Mouse (Mus musculus) liver, adult (tissue): Measurements from ENCODE around the gene Fam174b.

Experiments
- GATA4 ChIP-seq: IDR thresholded peaks from 2 replicates; pipeline ENCODE4 v1.6.1; 2014; ENCODE audit warnings: mild to moderate bottlenecking, low read length; ENCODE audit not compliant: insufficient replicate concordance

Gene Fam174b

DNA sequence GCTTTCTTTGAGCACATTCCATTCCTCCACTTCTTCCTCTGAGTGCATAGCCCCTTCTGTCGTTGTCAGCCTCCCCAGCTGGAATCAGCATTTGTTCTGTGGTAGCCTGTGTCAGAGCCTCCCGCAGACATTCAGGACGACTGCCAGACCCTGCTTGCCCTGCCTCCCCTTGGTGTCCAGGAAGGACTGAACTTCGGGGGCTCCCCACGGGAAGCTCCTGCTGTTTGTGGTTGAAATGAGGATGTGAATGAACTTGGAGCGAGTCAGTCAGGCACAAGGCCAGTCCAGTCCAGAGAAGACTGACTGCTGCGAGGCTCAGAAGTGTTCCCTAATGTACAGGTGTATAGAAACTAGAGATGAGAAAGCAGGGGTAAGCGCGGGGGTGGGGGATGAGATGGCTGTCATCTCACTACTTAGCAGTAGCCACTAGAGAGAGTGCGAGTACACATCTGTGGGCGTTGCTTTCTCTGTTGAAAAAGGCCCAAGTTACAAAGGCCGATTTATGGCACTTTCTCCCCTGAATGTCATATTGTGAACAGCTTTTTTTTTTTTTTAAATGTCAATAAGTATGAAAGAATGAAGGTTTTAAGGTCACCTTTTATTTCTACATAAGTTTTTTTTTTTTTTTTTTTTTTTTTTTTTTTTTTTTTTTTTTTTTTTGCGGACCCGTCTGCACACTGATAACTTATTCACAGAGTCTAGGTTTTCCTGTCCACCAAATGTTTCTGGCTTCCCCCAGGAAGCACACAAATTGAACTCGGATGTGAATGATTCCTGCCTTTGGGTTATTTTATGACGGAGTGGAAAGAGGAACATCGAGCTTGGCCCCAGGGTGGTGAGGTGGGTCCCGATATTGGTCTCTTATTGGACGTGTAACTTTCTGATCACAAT, 31.5 kb downstream of the Fam174b start:
- no peak for TF ChIP-seq GATA4

DNA sequence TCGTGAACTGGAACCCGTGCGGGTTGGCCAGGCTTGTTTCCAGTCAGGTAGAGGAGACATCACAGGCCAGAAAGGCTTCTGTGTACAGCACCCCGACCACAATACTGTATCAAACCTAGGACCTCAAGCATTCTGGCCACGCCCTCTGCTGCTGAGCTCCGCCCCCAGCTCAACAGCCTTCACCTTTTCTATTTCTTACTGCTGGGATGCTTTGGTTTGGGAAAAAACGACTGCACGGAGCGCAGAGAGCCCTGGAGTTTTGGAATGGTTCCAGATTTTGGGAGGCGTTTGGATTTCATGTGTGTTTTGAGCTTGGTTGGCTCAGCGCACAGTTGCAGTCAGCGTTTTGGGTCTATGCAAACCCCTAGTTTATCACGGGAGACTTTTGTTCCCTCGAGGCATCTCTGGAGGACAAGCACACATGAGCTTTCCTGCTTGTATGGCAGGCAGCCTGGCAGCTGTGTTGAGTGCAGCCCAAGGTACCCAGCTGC, 32.2 kb downstream of the Fam174b start:
- no peak for TF ChIP-seq GATA4

DNA sequence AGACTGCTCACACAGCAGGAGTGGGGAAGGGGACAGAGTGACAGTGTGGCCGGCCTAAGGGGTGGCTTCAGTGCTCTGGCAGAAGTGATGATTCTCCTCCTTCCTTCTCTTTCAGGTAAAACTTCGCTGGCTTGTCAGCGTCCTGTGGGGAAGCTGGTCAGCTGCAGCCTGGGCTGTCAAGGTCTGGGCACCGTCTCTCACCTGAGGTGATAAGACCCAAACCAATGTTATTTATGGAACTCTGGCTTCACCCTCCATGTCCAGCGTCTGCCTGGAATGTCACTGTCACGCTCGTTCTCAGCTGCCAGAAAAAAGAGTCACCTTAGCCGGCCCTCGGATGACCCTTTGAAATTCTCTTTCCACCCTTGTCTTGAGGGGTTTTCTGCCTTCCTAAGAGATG, 34.7 kb downstream of the Fam174b start:
- TF ChIP-seq GATA4: no peak

- TF ChIP-seq GATA4: no peak
These were observed 37.7 kb downstream of the Fam174b start for GRCm38 (mm10) chr7:73777777-73778176.

- no peak for TF ChIP-seq GATA4
These were observed 44.8 kb downstream of the Fam174b start for GRCm38 (mm10) chr7:73784736-73785428.

- no peak for TF ChIP-seq GATA4
These were observed 45.7 kb downstream of the Fam174b start for GRCm38 (mm10) chr7:73785815-73786214.

DNA sequence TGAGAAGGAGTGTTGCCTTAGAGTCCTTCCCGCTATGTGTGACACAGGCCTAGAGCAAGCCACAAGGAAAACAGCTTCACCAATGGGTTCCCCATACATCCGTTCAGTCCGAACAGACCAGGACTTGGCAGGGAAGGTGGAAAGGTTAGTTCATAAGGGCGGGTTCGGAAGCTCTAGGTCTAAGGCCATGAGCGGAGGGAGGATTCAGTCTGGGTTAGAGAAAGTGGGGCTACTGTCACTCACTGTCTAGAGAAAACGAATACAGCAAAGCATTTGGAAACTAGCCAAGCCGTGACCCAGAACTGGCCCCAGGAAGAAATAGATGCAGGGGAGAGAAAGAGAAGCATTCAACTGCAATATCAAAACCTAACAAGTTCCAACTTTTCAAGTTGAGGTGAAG, 47.4 kb downstream of the Fam174b start:
- no peak for TF ChIP-seq GATA4

- no peak for TF ChIP-seq GATA4
These were observed 51.0 kb downstream of the Fam174b start for GRCm38 (mm10) chr7:73791096-73791495.

DNA sequence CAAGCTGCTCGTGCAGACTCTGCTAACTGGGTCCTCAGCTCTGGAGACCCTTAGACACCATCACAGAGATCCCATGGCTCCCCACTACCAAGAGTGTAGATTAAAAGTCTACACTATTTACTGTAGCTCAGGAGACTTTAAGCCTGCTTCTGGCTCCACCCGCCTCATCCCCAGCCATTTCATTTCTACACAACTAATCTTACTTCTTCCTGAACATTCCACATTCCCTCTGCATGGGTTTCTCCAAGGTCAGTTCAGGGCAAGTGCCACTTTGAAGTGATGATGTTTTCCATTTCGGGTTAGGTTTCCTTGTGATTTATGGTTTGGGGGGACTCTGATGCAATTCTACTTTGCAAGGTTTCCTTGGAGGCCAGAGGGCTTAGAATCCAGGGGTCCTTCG, 52.1 kb downstream of the Fam174b start:
- no peak for TF ChIP-seq GATA4

DNA sequence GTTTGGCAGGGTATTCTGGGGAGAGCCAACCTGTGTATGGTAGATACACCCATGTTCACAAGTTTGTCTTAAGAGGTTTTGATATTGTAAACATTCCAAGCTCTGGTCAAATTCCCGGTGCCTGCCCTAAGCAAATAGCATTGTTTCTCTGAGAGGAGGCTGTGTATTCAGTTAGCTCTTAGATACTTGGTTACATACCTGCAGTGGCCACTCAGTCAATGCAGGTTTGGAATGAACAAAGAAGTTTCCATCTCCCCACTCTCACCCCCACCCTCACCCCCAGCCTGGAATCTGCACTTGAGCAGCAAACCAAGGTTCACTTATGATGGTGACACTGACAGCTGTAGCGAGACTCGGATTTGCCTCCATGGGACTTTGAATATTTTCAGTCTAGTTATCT, 52.5 kb downstream of the Fam174b start:
- TF ChIP-seq GATA4: no peak

DNA sequence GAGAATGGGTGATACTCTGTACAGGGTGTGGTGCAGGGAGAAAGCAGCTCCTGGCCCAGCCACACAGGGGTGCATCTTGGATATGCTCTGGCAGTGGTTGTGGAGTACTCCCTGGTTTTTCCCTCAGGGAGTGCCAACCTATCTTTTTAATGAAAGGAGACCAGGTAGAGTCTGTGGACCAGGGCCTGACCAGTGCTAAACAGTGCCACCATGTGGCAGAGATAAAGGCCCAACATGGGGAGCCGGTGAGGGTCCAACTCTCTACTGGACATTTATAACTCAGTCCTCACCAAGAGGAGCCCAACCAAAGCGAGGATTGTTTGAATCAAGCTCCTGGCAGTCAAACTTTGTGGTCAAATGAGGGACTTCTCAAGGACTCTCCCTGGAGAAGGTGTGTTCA, 69.2 kb downstream of the Fam174b start:
- no peak; the same call in 1 of the 2 replicates for TF ChIP-seq GATA4

- TF ChIP-seq GATA4: no peak
These were observed 71.3 kb downstream of the Fam174b start for GRCm38 (mm10) chr7:73811439-73811838.

- TF ChIP-seq GATA4: no peak
These were observed 72.1 kb downstream of the Fam174b start for GRCm38 (mm10) chr7:73812176-73812575.

DNA sequence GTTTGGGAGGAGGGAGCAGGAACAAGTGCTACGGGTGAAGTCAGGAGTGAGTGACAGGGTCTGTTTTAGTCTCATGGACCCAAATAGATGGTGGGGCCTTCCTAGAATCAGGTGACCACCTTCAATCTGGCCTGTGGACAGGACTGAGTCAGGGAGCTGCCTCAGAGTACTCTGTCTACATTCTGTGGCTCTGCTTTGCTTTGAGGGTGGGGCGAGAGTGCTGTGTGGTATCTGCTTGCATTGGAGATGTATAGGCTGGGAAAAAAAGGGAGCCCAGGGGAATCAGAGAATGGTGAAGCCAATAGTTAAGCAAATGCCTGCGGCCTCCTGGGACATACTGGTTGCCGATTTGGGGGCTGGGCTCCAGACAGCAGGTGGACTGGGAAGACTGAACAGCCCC, 73.8 kb downstream of the Fam174b start:
- TF ChIP-seq GATA4: no peak

- no peak for TF ChIP-seq GATA4
These were observed 74.4 kb downstream of the Fam174b start for GRCm38 (mm10) chr7:73814454-73814853.

GRCm38 (mm10) chr7:73816255-73816996, 76.3 kb downstream of the Fam174b start:
- TF ChIP-seq GATA4: no peak

- no peak for TF ChIP-seq GATA4
These were observed 79.3 kb downstream of the Fam174b start for GRCm38 (mm10) chr7:73819366-73819765.
